Mouse (Mus musculus) C2C12 (cell line): Measurements from ENCODE around the gene Polg2. TPM values are rescaled to one million over a fixed set of nuclear protein-coding genes. Genes with fewer than 3 reads are reported as not detected.

ENCODE experiments used
- H3K27me3 ChIP-seq: one replicate; pipeline ENCODE4 v1.6.1; 2011; ENCODE audit not compliant: control insufficient read depth, insufficient read depth, insufficient read length
- H3K36me3 ChIP-seq: one replicate; pipeline ENCODE4 v1.6.1; 2011; ENCODE audit not compliant: control insufficient read depth, insufficient read depth
- H3K4me3 ChIP-seq: one replicate; pipeline ENCODE4 v1.5.1; 2011; ENCODE audit warnings: mild to moderate bottlenecking, control low read depth; ENCODE audit not compliant: poor library complexity, insufficient read depth, severe bottlenecking
- H3K79me2 ChIP-seq: one replicate; pipeline ENCODE4 v1.6.1; 2011; ENCODE audit not compliant: control insufficient read depth, insufficient read depth
- H3K79me3 ChIP-seq: one replicate; pipeline ENCODE4 v1.6.1; 2011; ENCODE audit warnings: low read depth, control low read depth
- H3ac ChIP-seq: one replicate; pipeline ENCODE3; 2011; ENCODE audit warnings: low read depth; ENCODE audit not compliant: control insufficient read depth, insufficient read length
- CEBPB ChIP-seq: IDR thresholded peaks from one replicate; pipeline ENCODE4 v1.6.1; 2011; ENCODE audit warnings: low read depth, mild to moderate bottlenecking, control low read depth, moderate library complexity
- CTCF ChIP-seq: IDR thresholded peaks from one replicate; pipeline ENCODE4 v1.5.1; 2011; ENCODE audit not compliant: control insufficient read depth, insufficient read depth, insufficient read length
- FOSL1 ChIP-seq: IDR thresholded peaks from one replicate; pipeline ENCODE4 v1.8.0; 2011; ENCODE audit warnings: mild to moderate bottlenecking, low read length; ENCODE audit not compliant: poor library complexity, insufficient read depth, severe bottlenecking
- MAX ChIP-seq: IDR thresholded peaks from one replicate; pipeline ENCODE4 v1.6.1; 2011; ENCODE audit warnings: mild to moderate bottlenecking, control low read depth
- MYOD1 ChIP-seq: IDR thresholded peaks from one replicate; pipeline ENCODE4 v1.6.1; 2011; ENCODE audit warnings: low read depth; ENCODE audit not compliant: control insufficient read depth, insufficient read length
- MYOG ChIP-seq: IDR thresholded peaks from one replicate; pipeline ENCODE4 v1.6.1; 2011; ENCODE audit not compliant: control insufficient read depth, insufficient read length; ENCODE audit errors: extremely low read depth
- USF1 ChIP-seq: IDR thresholded peaks from one replicate; pipeline ENCODE4 v1.6.1; 2011; ENCODE audit warnings: low read depth, mild to moderate bottlenecking, control low read depth, moderate library complexity
- polyA plus RNA-seq: library from polyadenylated mRNA; unstranded; fragments of >200 nt; fragmentation: generic; extraction: Trizol; gene quantifications from one replicate; pipeline ENCODE4 v1.2.1, GENCODE M21; 2012; ENCODE audit warnings: missing spikeins

Polg2 gene
- polyA plus RNA-seq, 1 experiment, result 6.9 TPM

DNA sequence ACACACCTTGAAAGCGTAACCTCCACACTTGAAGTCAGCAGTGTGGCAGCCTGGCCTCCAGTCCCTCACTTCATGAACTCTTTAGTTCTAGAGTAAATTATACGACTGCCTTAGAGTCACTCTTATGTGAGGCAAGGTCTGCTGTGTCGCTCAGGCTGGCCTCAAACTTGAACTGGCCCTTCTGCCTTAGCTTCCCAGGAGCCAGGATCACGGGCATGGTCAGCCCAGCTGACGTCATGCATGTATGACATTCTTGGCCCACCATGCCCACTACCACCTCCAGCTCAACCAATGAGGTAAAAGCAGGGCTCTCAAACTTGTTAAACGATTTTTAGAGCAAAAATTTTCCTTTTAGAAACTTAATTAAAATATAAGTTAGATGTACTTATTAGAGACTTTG lies 42.1 kb upstream of the Polg2 start:
- TF ChIP-seq USF1 (no peak), CEBPB (no peak), FOSL1 (no peak), MYOG (no peak)
- H3K79me2 ChIP-seq, result no peaks in the 10 kb centered on the region
- H3ac ChIP-seq, result no peak overlapping the region
- no peaks in the 10 kb centered on the region for H3K79me3 ChIP-seq
- H3K4me3 ChIP-seq, result no peak overlapping the region
- no peaks in the 10 kb centered on the region for H3K27me3 ChIP-seq
- H3K36me3 ChIP-seq, result peaks cover 79% of the 10 kb centered on the region

DNA sequence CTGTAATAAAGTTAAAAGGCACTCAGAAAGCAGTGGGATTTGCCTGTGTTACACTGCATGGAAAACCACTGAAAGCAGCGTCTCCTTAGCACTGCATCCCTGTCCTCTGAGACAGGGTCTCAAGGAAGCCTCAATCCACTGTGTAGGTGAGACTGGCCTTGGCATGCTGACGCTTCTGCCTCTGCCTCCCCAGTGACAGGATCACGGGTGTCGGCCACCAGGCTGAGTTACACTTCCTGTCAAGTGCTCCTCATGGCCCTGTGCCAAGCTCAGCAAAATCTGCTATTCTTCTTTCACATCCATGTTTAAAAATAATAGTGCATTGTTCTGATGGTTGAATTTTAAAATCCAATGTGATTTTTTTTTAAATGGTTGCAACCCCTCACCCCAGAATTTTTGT lies 41.6 kb upstream of the Polg2 start:
- H3K79me3 ChIP-seq, result no peaks in the 10 kb centered on the region
- TF ChIP-seq USF1 (no peak), MYOD1 (no peak), CTCF (no peak), MAX (no peak), CEBPB (no peak), MYOG (no peak)
- H3K79me2 ChIP-seq, result no peaks in the 10 kb centered on the region
- no peaks in the 10 kb centered on the region for H3K27me3 ChIP-seq
- H3K36me3 ChIP-seq, result peaks cover 84% of the 10 kb centered on the region
- H3K4me3 ChIP-seq, result no peak overlapping the region
- H3ac ChIP-seq, result no peak overlapping the region

DNA sequence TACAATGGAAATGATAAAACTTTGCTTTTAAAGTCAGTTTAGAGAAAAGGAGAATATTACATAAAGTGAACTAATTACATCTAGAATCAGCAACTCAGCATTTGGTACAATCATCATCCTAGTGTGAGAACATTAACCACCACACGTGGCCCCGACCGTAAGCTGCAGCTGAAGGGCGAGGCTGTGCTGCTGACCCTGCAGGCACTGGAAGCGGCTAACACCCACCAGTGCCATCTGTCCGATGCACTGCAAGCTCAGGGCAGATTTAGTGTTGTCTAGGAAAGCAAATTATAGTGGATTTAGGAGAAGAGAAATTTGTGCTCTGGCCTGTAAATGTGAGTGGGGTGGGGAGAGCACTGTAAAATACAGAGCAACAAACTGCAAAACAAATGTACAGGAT lies 40.9 kb upstream of the Polg2 start:
- no peak for TF ChIP-seq USF1
- no peak for TF ChIP-seq FOSL1
- TF ChIP-seq MYOG, result no peak
- TF ChIP-seq CTCF, result no peak
- TF ChIP-seq CEBPB, result no peak
- TF ChIP-seq MYOD1, result no peak
- TF ChIP-seq MAX, result no peak
- Histone ChIP-seq H3K79me2 (no peaks in the 10 kb centered on the region), H3K4me3 (no peak overlapping the region), H3K27me3 (no peaks in the 10 kb centered on the region), H3ac (no peak overlapping the region), H3K36me3 (peaks cover 90% of the 10 kb centered on the region), H3K79me3 (no peaks in the 10 kb centered on the region)

DNA sequence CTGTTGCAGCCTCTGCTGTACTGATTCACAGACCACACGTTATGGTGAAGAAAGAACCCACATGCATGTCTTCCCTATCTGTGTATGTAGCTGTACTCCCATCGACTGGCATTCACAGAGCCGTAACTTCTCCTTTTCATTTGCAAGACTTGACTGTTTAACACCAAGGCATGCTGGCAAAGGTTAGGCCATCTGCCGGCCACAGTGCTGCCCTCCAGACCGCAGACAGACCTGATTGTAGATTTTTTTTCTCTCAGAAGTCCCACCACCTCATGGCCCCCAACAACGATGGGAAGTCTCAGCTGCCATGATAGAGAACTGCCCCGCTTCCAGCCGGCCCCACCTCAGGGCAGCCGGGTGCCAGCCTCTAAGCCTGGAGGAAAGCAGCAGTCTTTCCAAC lies 40.3 kb upstream of the Polg2 start:
- H3ac ChIP-seq, result no peak overlapping the region
- no peaks in the 10 kb centered on the region for H3K79me3 ChIP-seq
- no peak for TF ChIP-seq MYOG
- TF ChIP-seq MAX, result no peak
- TF ChIP-seq FOSL1, result no peak
- TF ChIP-seq USF1, result no peak
- TF ChIP-seq CTCF, result no peak
- TF ChIP-seq MYOD1, result no peak
- TF ChIP-seq CEBPB, result no peak
- H3K4me3 ChIP-seq, result no peak overlapping the region
- H3K79me2 ChIP-seq, result no peaks in the 10 kb centered on the region
- H3K27me3 ChIP-seq, result no peaks in the 10 kb centered on the region
- peaks cover 96% of the 10 kb centered on the region for H3K36me3 ChIP-seq

DNA sequence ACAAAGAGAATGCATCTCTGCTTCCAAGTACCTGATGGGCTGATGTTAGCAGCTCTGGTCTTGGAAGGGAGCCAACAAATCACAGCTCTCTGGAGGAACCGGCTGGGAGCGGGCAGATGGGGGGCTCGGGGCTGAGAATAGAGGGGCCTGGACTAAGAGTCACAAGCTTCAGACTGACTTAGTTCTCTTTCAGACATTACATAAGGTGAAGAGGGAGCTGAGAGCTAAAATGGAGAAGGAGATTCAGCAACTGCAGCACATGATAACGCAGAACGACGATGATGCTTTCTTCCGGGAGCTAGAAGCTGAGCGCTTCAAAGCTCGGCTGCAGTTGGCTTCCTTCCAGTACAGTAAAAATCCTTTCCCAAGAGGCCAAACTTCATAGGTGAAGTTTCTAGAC lies 39.0 kb upstream of the Polg2 start:
- H3K27me3 ChIP-seq, result no peaks in the 10 kb centered on the region
- H3K79me2 ChIP-seq, result no peaks in the 10 kb centered on the region
- no peaks in the 10 kb centered on the region for H3K79me3 ChIP-seq
- H3K4me3 ChIP-seq, result no peak overlapping the region
- no peak for TF ChIP-seq MYOD1
- no peak for TF ChIP-seq MAX
- no peak for TF ChIP-seq FOSL1
- TF ChIP-seq CTCF, result no peak
- TF ChIP-seq CEBPB, result no peak
- TF ChIP-seq USF1, result no peak
- TF ChIP-seq MYOG, result no peak
- no peak overlapping the region for H3ac ChIP-seq
- H3K36me3 ChIP-seq, result peaks cover 97% of the 10 kb centered on the region

DNA sequence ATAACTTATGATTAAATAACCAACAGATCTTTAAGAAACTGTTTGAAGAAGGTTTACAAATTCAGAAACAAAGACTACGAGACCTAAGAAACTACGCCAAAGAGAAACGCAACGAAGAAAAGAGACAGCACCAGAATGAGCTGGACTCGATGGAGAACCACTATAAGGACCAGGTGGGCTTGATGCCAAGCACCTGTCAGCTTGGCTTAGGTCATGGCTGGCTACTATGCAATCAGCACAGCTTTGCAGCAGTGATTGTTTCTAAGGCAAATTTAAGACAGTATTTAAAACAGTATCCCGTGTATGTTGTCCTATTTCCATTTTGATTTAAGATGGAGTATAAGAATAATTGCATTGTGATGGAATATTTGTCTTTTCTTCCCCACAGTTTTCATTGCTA lies 38.5 kb upstream of the Polg2 start:
- no peak overlapping the region for H3K4me3 ChIP-seq
- H3K27me3 ChIP-seq, result no peaks in the 10 kb centered on the region
- no peak overlapping the region for H3ac ChIP-seq
- TF ChIP-seq CTCF, result no peak
- no peak for TF ChIP-seq CEBPB
- TF ChIP-seq USF1, result no peak
- TF ChIP-seq FOSL1, result no peak
- peaks cover 93% of the 10 kb centered on the region for H3K36me3 ChIP-seq
- H3K79me2 ChIP-seq, result no peaks in the 10 kb centered on the region
- H3K79me3 ChIP-seq, result no peaks in the 10 kb centered on the region
